Mouse (Mus musculus) small intestine, adult 2 months (tissue): ENCODE results near the gene Klf4. TPM values are rescaled to one million over a fixed set of nuclear protein-coding genes. Genes with fewer than 3 reads are reported as not detected.

Experiments used
- H3K27ac ChIP-seq: fragments of 200-500 bp; 2 replicates; pipeline ENCODE4 v1.5.1; 2012; ENCODE audit warnings: low read depth, low read length, control low read depth, inconsistent platforms; ENCODE audit not compliant: insufficient read depth
- H3K27me3 ChIP-seq: fragments of 200-500 bp; 2 replicates; pipeline ENCODE4 v1.6.1; 2012; ENCODE audit warnings: mild to moderate bottlenecking, moderate library complexity, low read length, inconsistent platforms; ENCODE audit not compliant: control insufficient read depth, insufficient read depth
- H3K36me3 ChIP-seq: fragments of 200-500 bp; 2 replicates; pipeline ENCODE4 v1.6.1; 2012; ENCODE audit warnings: mild to moderate bottlenecking, low read length, control low read depth, inconsistent platforms; ENCODE audit not compliant: control insufficient read depth, insufficient read depth
- H3K4me1 ChIP-seq: fragments of 200-500 bp; 2 replicates; pipeline ENCODE4 v1.6.1; 2012; ENCODE audit warnings: low read length, inconsistent platforms, mixed read lengths; ENCODE audit not compliant: control insufficient read depth, insufficient read depth, insufficient read length
- H3K4me3 ChIP-seq: fragments of 200-500 bp; 2 replicates; pipeline ENCODE4 v1.5.1; 2012; ENCODE audit warnings: low read depth, mild to moderate bottlenecking, control low read depth, inconsistent platforms, low read length, moderate library complexity
- CTCF ChIP-seq: fragments of 200-500 bp; IDR thresholded peaks from 2 replicates; pipeline ENCODE4 v1.5.1; 2012; ENCODE audit warnings: low read depth, mild to moderate bottlenecking, control low read depth, inconsistent platforms, low read length, moderate library complexity, mixed read lengths; ENCODE audit not compliant: insufficient replicate concordance, insufficient read length; ENCODE audit errors: extremely low read depth
- POLR2A ChIP-seq: fragments of 200-500 bp; IDR thresholded peaks from 2 replicates; pipeline ENCODE4 v1.6.1; 2012; ENCODE audit warnings: low read depth, mild to moderate bottlenecking, control low read depth, inconsistent platforms, low read length, moderate library complexity
- WGBS: fragments of 180-500 bp; shearing (Covaris S2); methylation state at CpG from one replicate; pipeline ENCODE4 v1.1.7; 2018; 5-methylcytosine and 5-hydroxymethylcytosine counted together
- polyA plus RNA-seq: library from polyadenylated mRNA; depleted of rRNA; stranded (reverse); fragments of >200 nt; gene quantifications from 2 replicates; pipeline ENCODE4 v1.2.3, GENCODE M21; 2012

Klf4 gene
- polyA plus RNA-seq, 1 experiment, result 590 TPM

GRCm38 (mm10) chr4:55546869-55547268 lies 14.6 kb upstream of the Klf4 start:
- Histone ChIP-seq H3K27me3 (no peaks in the 10 kb centered on the region), H3K4me1 (no peaks in the 10 kb centered on the region), H3K36me3 (no peaks in the 10 kb centered on the region), H3K27ac (no peak overlapping the region), H3K4me3 (no peak overlapping the region)
- TF ChIP-seq POLR2A (no peak), CTCF (no peak)
- WGBS, result 90% methylated on average over 12 of the region's 12 CpGs

- WGBS, result 84% methylated on average over 2 of the region's 2 CpGs
- no peaks in the 10 kb centered on the region for H3K27me3 ChIP-seq
- no peaks in the 10 kb centered on the region for H3K36me3 ChIP-seq
- H3K4me3 ChIP-seq, result no peak overlapping the region
- H3K27ac ChIP-seq, result no peak overlapping the region
- H3K4me1 ChIP-seq, result no peaks in the 10 kb centered on the region
- no peak for TF ChIP-seq POLR2A
- no peak for TF ChIP-seq CTCF
Observed at GRCm38 (mm10) chr4:55542753-55543152, 10.5 kb upstream of the Klf4 start.

GRCm38 (mm10) chr4:55541654-55542053 lies 9.4 kb upstream of the Klf4 start:
- 30% methylated on average over 4 of the region's 4 CpGs for WGBS
- H3K27me3 ChIP-seq, result no peaks in the 10 kb centered on the region
- no peaks in the 10 kb centered on the region for H3K36me3 ChIP-seq

GRCm38 (mm10) chr4:55541221-55541620 lies 9.0 kb upstream of the Klf4 start:
- Histone ChIP-seq H3K4me3 (no peak overlapping the region), H3K27ac (no peak overlapping the region), H3K27me3 (no peaks in the 10 kb centered on the region), H3K4me1 (no peaks in the 10 kb centered on the region), H3K36me3 (no peaks in the 10 kb centered on the region)
- no peak for TF ChIP-seq POLR2A
- TF ChIP-seq CTCF, result no peak
- 31% methylated on average over 4 of the region's 4 CpGs for WGBS

More at GRCm38 (mm10) chr4:55541654-55542053, 9.4 kb upstream of the Klf4 start:
- TF ChIP-seq POLR2A (no peak), CTCF (no peak)
- Histone ChIP-seq H3K4me3 (no peak overlapping the region), H3K27ac (no peak overlapping the region), H3K4me1 (no peaks in the 10 kb centered on the region)

- Histone ChIP-seq H3K27ac (no peak overlapping the region), H3K4me3 (no peak overlapping the region), H3K4me1 (peaks cover 2% of the 10 kb centered on the region; the same call in 1 of the 2 replicates), H3K27me3 (no peaks in the 10 kb centered on the region), H3K36me3 (peaks cover 7% of the 10 kb centered on the region)
- TF ChIP-seq CTCF (no peak), POLR2A (no peak)
Observed at GRCm38 (mm10) chr4:55535012-55535411, 2.7 kb upstream of the Klf4 start.

GRCm38 (mm10) chr4:55534510-55534909 lies 2.2 kb upstream of the Klf4 start:
- peaks cover 12% of the 10 kb centered on the region for H3K36me3 ChIP-seq
- H3K27ac ChIP-seq, result no peak overlapping the region
- no peaks in the 10 kb centered on the region for H3K27me3 ChIP-seq
- no peak for TF ChIP-seq CTCF
- no peak for TF ChIP-seq POLR2A
- H3K4me3 ChIP-seq, result no peak overlapping the region
- WGBS, result 60% methylated on average over 4 of the region's 4 CpGs
- peaks cover 3% of the 10 kb centered on the region; the same call in 1 of the 2 replicates for H3K4me1 ChIP-seq

GRCm38 (mm10) chr4:55533803-55534254 lies 1.6 kb upstream of the Klf4 start:
- H3K27me3 ChIP-seq, result no peaks in the 10 kb centered on the region
- 17% methylated on average over 23 of the region's 23 CpGs for WGBS
- peak overlapping the region; percentile 83 for H3K4me3 ChIP-seq
- H3K27ac ChIP-seq, result peak overlapping the region; percentile 74
- H3K4me1 ChIP-seq, result peaks cover 3% of the 10 kb centered on the region; the same call in 1 of the 2 replicates
- TF ChIP-seq CTCF (no peak), POLR2A (no peak)
- peaks cover 18% of the 10 kb centered on the region for H3K36me3 ChIP-seq
